Mouse (Mus musculus): ENCODE measurements around the gene Gm13278. TPM values are rescaled to one million over a fixed set of nuclear protein-coding genes. Genes with fewer than 3 reads are reported as not detected.
"Not testable (repeated sequence)": the region's sequence is repeated elsewhere in the genome, so short reads cannot be mapped to it uniquely, and the experiment has no call there.

The Gm13278 gene
- polyA plus RNA-seq (2015; fragmentation: Nextera tagmentation; extraction: Ambion mirVana), result not detected in 2 replicates

- not testable (repeated sequence) for H3K4me1 ChIP-seq (replicated peaks; ENCODE audit: insufficient read depth, low read length); H3K27me3 ChIP-seq (ENCODE audit: insufficient read depth, low read length); H3K9me3 ChIP-seq (replicated peaks; ENCODE audit: low read length); H3K4me2 ChIP-seq (ENCODE audit: low read length); ATAC-seq (replicated peaks; ENCODE audit: low FRiP score, low read depth); H3K4me3 ChIP-seq (replicated peaks; ENCODE audit: low read depth, low read length); H3K36me3 ChIP-seq (ENCODE audit: insufficient read depth, low read length); H3K9ac ChIP-seq (ENCODE audit: low read depth, low read length); H3K27ac ChIP-seq; DNase-seq (ENCODE audit: low spot score)
- WGBS, result no CpG with 5 or more reads among the region's 28 CpGs
Measured at GRCm38 (mm10) chr4:88791250-88791649, at the start of gene Gm13278. Gene Gm13278 (plus strand): TSS chr4:88791550.

- no peaks in the 10 kb centered on the region for H3K36me3 ChIP-seq (ENCODE audit: insufficient read depth, low read length)
- H3K4me1 ChIP-seq (replicated peaks; ENCODE audit: insufficient read depth, low read length), result no peaks in the 10 kb centered on the region
- DNase-seq (ENCODE audit: low spot score) (peak; percentile 40), ATAC-seq (replicated peaks; ENCODE audit: low FRiP score, low read depth) (no peak)
- H3K4me3 ChIP-seq (replicated peaks; ENCODE audit: low read depth, low read length), result no peak overlapping the region
- H3K9me3 ChIP-seq (replicated peaks; ENCODE audit: low read length), result no peaks in the 10 kb centered on the region
- 70% methylated on average over 7 of the region's 7 CpGs for WGBS
- H3K9ac ChIP-seq (ENCODE audit: low read depth, low read length), result no peak overlapping the region
- no peaks in the 10 kb centered on the region for H3K27me3 ChIP-seq (ENCODE audit: insufficient read depth, low read length)
- peak; percentile 48; the same call in 1 of the 2 replicates for TF ChIP-seq CTCF (IDR thresholded peaks at IDR 0.05; ENCODE audit: low read depth)
- H3K4me2 ChIP-seq (ENCODE audit: low read length), result no peak overlapping the region
- H3K27ac ChIP-seq, result no peak overlapping the region
Measured at GRCm38 (mm10) chr4:88742771-88743371, 48.5 kb upstream of the Gm13278 start.

GRCm38 (mm10) chr4:88744207-88744606, 47.1 kb upstream of the Gm13278 start:
- Histone ChIP-seq H3K4me1 (replicated peaks; ENCODE audit: insufficient read depth, low read length) (no peaks in the 10 kb centered on the region), H3K9me3 (replicated peaks; ENCODE audit: low read length) (no peaks in the 10 kb centered on the region), H3K9ac (ENCODE audit: low read depth, low read length) (no peak overlapping the region), H3K36me3 (ENCODE audit: insufficient read depth, low read length) (no peaks in the 10 kb centered on the region), H3K4me3 (replicated peaks; ENCODE audit: low read depth, low read length) (no peak overlapping the region), H3K4me2 (ENCODE audit: low read length) (no peak overlapping the region), H3K27me3 (ENCODE audit: insufficient read depth, low read length) (no peaks in the 10 kb centered on the region), H3K27ac (no peak overlapping the region)
- TF ChIP-seq CTCF (IDR thresholded peaks at IDR 0.05; ENCODE audit: low read depth), result no peak
- DNase-seq (ENCODE audit: low spot score), result no peak
- 56% methylated on average over 3 of the region's 3 CpGs for WGBS
- ATAC-seq (replicated peaks; ENCODE audit: low FRiP score, low read depth), result no peak

- DNase-seq (ENCODE audit: low spot score) (no peak), ATAC-seq (replicated peaks; ENCODE audit: low FRiP score, low read depth) (no peak)
- H3K4me3 ChIP-seq (replicated peaks; ENCODE audit: low read depth, low read length), result no peak overlapping the region
- no peaks in the 10 kb centered on the region for H3K4me1 ChIP-seq (replicated peaks; ENCODE audit: insufficient read depth, low read length)
- H3K36me3 ChIP-seq (ENCODE audit: insufficient read depth, low read length), result no peaks in the 10 kb centered on the region
- H3K27ac ChIP-seq, result no peak overlapping the region
- H3K9ac ChIP-seq (ENCODE audit: low read depth, low read length), result no peak overlapping the region
- H3K4me2 ChIP-seq (ENCODE audit: low read length), result no peak overlapping the region
- no peaks in the 10 kb centered on the region for H3K9me3 ChIP-seq (replicated peaks; ENCODE audit: low read length)
- no peak for TF ChIP-seq CTCF (IDR thresholded peaks at IDR 0.05; ENCODE audit: low read depth)
- 49% methylated on average over 6 of the region's 6 CpGs for WGBS
- no peaks in the 10 kb centered on the region for H3K27me3 ChIP-seq (ENCODE audit: insufficient read depth, low read length)
Measured at GRCm38 (mm10) chr4:88749926-88750325, 41.4 kb upstream of the Gm13278 start.

- not testable (repeated sequence) for H3K9me3 ChIP-seq (replicated peaks; ENCODE audit: low read length); DNase-seq (ENCODE audit: low spot score); H3K4me2 ChIP-seq (ENCODE audit: low read length); H3K27ac ChIP-seq; H3K4me3 ChIP-seq (replicated peaks; ENCODE audit: low read depth, low read length); H3K36me3 ChIP-seq (ENCODE audit: insufficient read depth, low read length); H3K4me1 ChIP-seq (replicated peaks; ENCODE audit: insufficient read depth, low read length); H3K27me3 ChIP-seq (ENCODE audit: insufficient read depth, low read length); ATAC-seq (replicated peaks; ENCODE audit: low FRiP score, low read depth); H3K9ac ChIP-seq (ENCODE audit: low read depth, low read length)
- TF ChIP-seq CTCF (IDR thresholded peaks at IDR 0.05; ENCODE audit: low read depth), result 0 out of 2 replicates have a peak, but pooled peaks have one; percentile 26
- WGBS, result 81% methylated on average over 15 of the region's 15 CpGs
Measured at GRCm38 (mm10) chr4:88754818-88755340, 36.5 kb upstream of the Gm13278 start, which contains the start of gene Gm13271. Gene Gm13271 (plus strand): TSS chr4:88754868.

- Histone ChIP-seq H3K4me3 (replicated peaks; ENCODE audit: low read depth, low read length) (peak overlapping the region; percentile 46), H3K27ac (peak overlapping the region; percentile 98), H3K9ac (ENCODE audit: low read depth, low read length) (peak overlapping the region; percentile 65), H3K4me2 (ENCODE audit: low read length) (peak overlapping the region; percentile 75)
- not testable (repeated sequence) for H3K9me3 ChIP-seq (replicated peaks; ENCODE audit: low read length); ATAC-seq (replicated peaks; ENCODE audit: low FRiP score, low read depth); H3K36me3 ChIP-seq (ENCODE audit: insufficient read depth, low read length); H3K4me1 ChIP-seq (replicated peaks; ENCODE audit: insufficient read depth, low read length); H3K27me3 ChIP-seq (ENCODE audit: insufficient read depth, low read length); DNase-seq (ENCODE audit: low spot score)
- whole genome bisulfite sequencing, result 11% methylated on average over 28 of the region's 31 CpGs
Measured at GRCm38 (mm10) chr4:88756581-88757513, 34.5 kb upstream of the Gm13278 start.

Measured in kidney, postnatal 0 days (tissue).